Mouse (Mus musculus) intestine, postnatal 0 days (tissue): ENCODE results near the gene Ezh1. TPM values are rescaled to one million over a fixed set of nuclear protein-coding genes. Genes with fewer than 3 reads are reported as not detected.

ENCODE experiments used
- ATAC-seq: fragments of 200-750 bp; cut with Nextera tagmentation; 2 replicates; pipeline ENCODE4 v1.8.0; 2017; ENCODE audit warnings: mild to moderate bottlenecking, moderate TSS enrichment, moderate library complexity
- H3K27ac ChIP-seq: fragments of 300-500 bp; sonication (generic); 2 replicates; pipeline ENCODE4 v1.5.1; 2014; ENCODE audit warnings: mild to moderate bottlenecking, low read depth, low read length, moderate library complexity
- H3K27me3 ChIP-seq: fragments of 300-500 bp; sonication (generic); replicated peaks from 2 replicates; pipeline ENCODE4 v1.6.1; 2014; ENCODE audit warnings: low read length, mixed read lengths; ENCODE audit not compliant: control insufficient read depth, insufficient read depth
- H3K36me3 ChIP-seq: fragments of 300-500 bp; sonication (generic); 2 replicates; pipeline ENCODE4 v1.6.1; 2014; ENCODE audit warnings: mild to moderate bottlenecking, moderate library complexity; ENCODE audit not compliant: control insufficient read depth, insufficient read depth
- H3K4me1 ChIP-seq: fragments of 300-500 bp; sonication (generic); replicated peaks from 2 replicates; pipeline ENCODE4 v1.6.1; 2014; ENCODE audit warnings: antibody characterized with exemption, low read length, mixed read lengths; ENCODE audit not compliant: control insufficient read depth, insufficient read depth
- H3K4me2 ChIP-seq: fragments of 300-500 bp; sonication (generic); replicated peaks from 2 replicates; pipeline ENCODE4 v1.6.1; 2014; ENCODE audit warnings: low read depth, mild to moderate bottlenecking, moderate library complexity
- H3K4me3 ChIP-seq: fragments of 300-500 bp; sonication (generic); 2 replicates; pipeline ENCODE4 v1.5.1; 2014; ENCODE audit warnings: low read depth, low read length
- H3K9ac ChIP-seq: fragments of 300-500 bp; sonication (generic); 2 replicates; pipeline ENCODE4 v1.6.1; 2014; ENCODE audit warnings: mild to moderate bottlenecking, low read depth, low read length
- H3K9me3 ChIP-seq: fragments of 300-500 bp; sonication (generic); 2 replicates; pipeline ENCODE4 v1.6.1; 2016; ENCODE audit warnings: mixed run types; ENCODE audit not compliant: control insufficient read depth
- CTCF ChIP-seq: sonication (generic); IDR thresholded peaks from 2 replicates; pipeline ENCODE4 v1.5.1; 2016; ENCODE audit warnings: low read depth, mild to moderate bottlenecking, control low read depth, antibody characterized with exemption, moderate library complexity
- WGBS: fragments of 180-500 bp; shearing (Covaris S2); extraction: QIAGEN DNeasy Blood & Tissue Kit; methylation state at CpG from one replicate; pipeline ENCODE4 v1.1.7; 2014; 5-methylcytosine and 5-hydroxymethylcytosine counted together
- polyA plus RNA-seq: library from polyadenylated mRNA; unstranded; fragments of >200 nt; fragmentation: Nextera tagmentation; extraction: Ambion mirVana; gene quantifications from 2 replicates; pipeline ENCODE4 v1.2.1, GENCODE M21; 2015

Gene Ezh1
- polyA plus RNA-seq: 9.8 and 10.8 TPM in 2 replicates

GRCm38 (mm10) chr11:101226065-101226701 is at the start of gene Ezh1:
Gene Ezh1, minus strand, starts transcription at chr11:101226463.
- under 1% methylated on average over 54 of the region's 56 CpGs for WGBS

DNA sequence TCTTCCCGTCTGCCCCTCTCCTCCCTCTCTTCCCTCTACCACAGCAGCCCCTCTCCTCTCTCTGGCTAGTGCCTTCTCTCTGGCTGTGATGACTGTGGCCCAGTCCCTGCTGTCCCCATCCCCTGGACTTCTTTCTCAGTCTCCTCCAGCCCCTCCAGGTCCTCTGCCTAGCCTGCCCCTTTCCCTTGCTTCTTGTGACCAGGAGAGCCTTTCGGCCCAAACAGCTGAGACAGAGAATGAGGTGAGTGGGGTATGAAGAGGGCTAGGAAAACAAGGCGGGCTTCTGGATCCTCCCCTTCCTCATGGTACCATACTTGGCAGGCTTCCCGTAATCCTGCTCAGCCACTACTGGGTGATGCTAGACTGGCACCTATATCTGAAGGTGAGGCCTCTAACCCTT is 49.0 kb upstream of the Ezh1 start:
- H3K4me3 ChIP-seq: no peak overlapping the region
- H3K9me3 ChIP-seq: no peaks in the 10 kb centered on the region
- no peak for TF ChIP-seq CTCF
- no peaks in the 10 kb centered on the region for H3K27me3 ChIP-seq
- no peak overlapping the region for H3K9ac ChIP-seq
- H3K27ac ChIP-seq: no peak overlapping the region
- ATAC-seq: no peak
- H3K4me2 ChIP-seq: no peak overlapping the region
- WGBS: 76% methylated on average over 4 of the region's 4 CpGs
- H3K4me1 ChIP-seq: peaks cover 18% of the 10 kb centered on the region
- H3K36me3 ChIP-seq: no peaks in the 10 kb centered on the region; the same call in 1 of the 2 replicates

More at GRCm38 (mm10) chr11:101226065-101226701, at the start of gene Ezh1:
- Histone ChIP-seq H3K36me3 (no peaks in the 10 kb centered on the region), H3K9me3 (no peaks in the 10 kb centered on the region), H3K27ac (peak within 1 kb of the TSS; percentile 65), H3K4me1 (peaks cover 2% of the 10 kb centered on the region; the same call in 1 of the 2 replicates), H3K4me3 (peak within 1 kb of the TSS; percentile 76), H3K4me2 (peak within 1 kb of the TSS; percentile 90), H3K9ac (peak within 1 kb of the TSS; percentile 79), H3K27me3 (no peaks in the 10 kb centered on the region)
- ATAC-seq: peak; percentile 95
- peak; percentile 79 for TF ChIP-seq CTCF

- Histone ChIP-seq H3K9ac (no peak overlapping the region), H3K27ac (no peak overlapping the region), H3K9me3 (no peaks in the 10 kb centered on the region), H3K36me3 (no peaks in the 10 kb centered on the region; the same call in 1 of the 2 replicates), H3K4me3 (no peak overlapping the region), H3K4me1 (peaks cover 13% of the 10 kb centered on the region), H3K27me3 (no peaks in the 10 kb centered on the region), H3K4me2 (no peak overlapping the region)
- TF ChIP-seq CTCF: no peak
- 86% methylated on average over 3 of the region's 3 CpGs for WGBS
- no peak for ATAC-seq
These were observed 46.2 kb upstream of the Ezh1 start for GRCm38 (mm10) chr11:101272446-101272845.

DNA sequence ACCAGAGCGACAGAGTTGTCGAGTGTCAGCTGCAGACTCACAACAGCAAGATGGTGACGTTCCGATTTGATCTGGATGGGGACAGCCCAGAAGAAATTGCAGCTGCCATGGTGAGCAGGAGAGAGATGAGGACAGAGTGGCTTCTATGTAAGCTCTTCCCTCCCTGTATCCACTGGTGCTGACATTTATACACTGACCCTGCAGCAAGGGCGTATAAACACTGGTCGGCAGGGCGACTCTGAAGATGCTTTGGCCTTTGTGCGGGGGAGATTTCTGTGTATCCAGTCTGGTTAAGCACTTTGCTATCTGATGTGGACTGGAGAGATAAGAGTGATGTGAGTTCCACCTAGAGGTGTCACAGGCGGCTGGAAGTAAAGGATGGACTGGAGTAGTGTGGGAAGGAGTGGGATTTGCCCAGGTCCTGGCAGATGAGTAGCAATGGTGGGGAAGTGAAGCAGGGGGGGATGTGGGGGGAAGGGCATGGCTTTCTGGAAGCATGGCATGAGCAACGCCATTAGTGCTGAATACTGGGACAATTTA is 43.4 kb upstream of the Ezh1 start:
- no peak overlapping the region for H3K27ac ChIP-seq
- H3K36me3 ChIP-seq: no peaks in the 10 kb centered on the region
- no peak overlapping the region for H3K9ac ChIP-seq
- H3K4me2 ChIP-seq: no peak overlapping the region
- no peaks in the 10 kb centered on the region for H3K9me3 ChIP-seq
- no peak overlapping the region for H3K4me3 ChIP-seq
- ATAC-seq: 0 out of 2 replicates have a peak, but pooled peaks have one; percentile 36
- H3K4me1 ChIP-seq: no peaks in the 10 kb centered on the region
- no peaks in the 10 kb centered on the region for H3K27me3 ChIP-seq
- 13% methylated on average over 10 of the region's 10 CpGs for WGBS
- no peak for TF ChIP-seq CTCF

DNA sequence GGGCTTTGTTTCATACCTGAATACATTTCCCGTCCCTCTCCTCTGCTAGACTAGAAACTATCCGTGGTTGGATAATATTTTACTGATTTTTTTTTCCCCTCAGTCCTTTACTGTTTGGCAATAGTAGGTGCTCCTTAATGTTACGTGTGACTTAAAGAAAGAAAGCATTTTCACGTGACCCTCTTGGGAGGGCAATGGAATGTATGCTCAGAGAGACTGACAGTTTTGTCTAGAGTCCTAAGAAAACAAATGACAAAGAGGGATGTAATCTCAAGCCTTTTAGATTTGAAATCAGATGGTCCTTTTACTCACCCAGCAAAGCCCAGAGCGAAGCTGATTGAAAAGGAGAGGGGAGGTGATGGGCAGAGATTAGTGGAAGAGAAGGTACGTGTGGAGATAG is 39.6 kb upstream of the Ezh1 start:
- Histone ChIP-seq H3K4me1 (0 out of 2 replicates have a peak, but pooled peaks cover 8% of the 10 kb centered on the region), H3K27ac (no peak overlapping the region), H3K9ac (no peak overlapping the region), H3K4me3 (no peak overlapping the region), H3K4me2 (no peak overlapping the region), H3K9me3 (no peaks in the 10 kb centered on the region), H3K36me3 (no peaks in the 10 kb centered on the region), H3K27me3 (no peaks in the 10 kb centered on the region; the same call in 1 of the 2 replicates)
- WGBS: 53% methylated on average over 6 of the region's 6 CpGs
- TF ChIP-seq CTCF: no peak
- no peak for ATAC-seq

DNA sequence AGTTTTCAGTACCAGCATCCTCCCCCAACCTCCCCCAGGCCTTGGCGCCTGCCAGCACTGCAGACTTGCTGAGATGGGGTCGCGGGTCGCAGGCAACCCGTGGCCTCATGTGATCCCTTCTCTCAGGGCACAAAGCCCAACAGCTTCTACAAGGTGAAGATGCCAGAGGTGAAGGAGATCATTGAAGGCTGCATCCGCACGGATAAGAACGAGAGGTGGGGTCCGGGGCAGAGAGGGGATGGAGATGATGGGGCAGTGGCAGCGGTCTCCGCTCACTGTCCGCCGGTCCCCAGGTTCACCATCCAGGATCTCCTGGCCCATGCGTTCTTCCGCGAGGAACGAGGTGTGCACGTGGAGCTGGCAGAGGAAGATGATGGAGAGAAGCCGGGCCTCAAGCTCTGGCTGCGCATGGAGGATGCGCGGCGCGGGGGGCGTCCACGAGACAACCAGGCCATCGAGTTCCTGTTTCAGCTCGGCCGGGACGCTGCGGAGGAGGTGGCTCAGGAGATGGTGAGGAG is 38.8 kb upstream of the Ezh1 start:
- no peaks in the 10 kb centered on the region for H3K9me3 ChIP-seq
- peak overlapping the region; percentile 11; the same call in 1 of the 2 replicates for H3K4me2 ChIP-seq
- H3K27me3 ChIP-seq: no peaks in the 10 kb centered on the region; the same call in 1 of the 2 replicates
- WGBS: 41% methylated on average over 31 of the region's 31 CpGs
- no peak overlapping the region for H3K9ac ChIP-seq
- no peaks in the 10 kb centered on the region for H3K36me3 ChIP-seq
- no peak overlapping the region for H3K27ac ChIP-seq
- H3K4me3 ChIP-seq: no peak overlapping the region
- no peak for TF ChIP-seq CTCF
- 0 out of 2 replicates have a peak, but pooled peaks cover 10% of the 10 kb centered on the region for H3K4me1 ChIP-seq
- ATAC-seq: no peak
